In the genomic region with DNA sequence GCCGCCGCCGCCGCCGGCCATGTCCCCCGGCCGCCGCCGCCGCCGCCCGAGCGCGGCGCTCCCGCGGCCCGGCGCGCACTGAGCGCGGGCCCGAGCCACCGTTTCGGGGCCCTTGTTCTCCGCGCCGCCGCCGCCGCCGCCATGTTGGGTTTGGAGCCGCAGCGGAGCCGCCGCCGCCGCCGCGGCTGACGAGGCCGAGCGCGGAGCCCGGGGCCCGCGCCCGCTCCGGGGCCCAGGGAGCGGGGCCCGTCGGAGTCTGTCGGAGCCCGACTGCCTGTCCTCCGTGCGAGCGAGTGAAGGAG, we compare ENCODE assay signal across 8 mouse cellular contexts. TPM values are rescaled to one million over a fixed set of nuclear protein-coding genes. Genes with fewer than 3 reads are reported as not detected.
DNase-seq lines count a peak whose midpoint lies in the region; ATAC-seq and TF ChIP-seq lines count a peak whose summit lies in the region.

No protein-coding gene starts in this region.

- ATAC-seq in heart, postnatal 0 days (ENCODE audit: insufficient read depth, low read depth) = peak; percentile 47; the same call in 1 of the 2 replicates
- peak; percentile 14 for ATAC-seq in Patski
- ATAC-seq in hindbrain, embryonic 11.5 days (ENCODE audit: low FRiP score) = no peak
- no peak for ATAC-seq in midbrain, embryonic 11.5 days (ENCODE audit: low FRiP score)

- no peak for DNase-seq in heart, postnatal 0 days (ENCODE audit: low spot score)
- no peak for DNase-seq in heart, postnatal 25 days (ENCODE audit: low spot score)
- DNase-seq in Patski (ENCODE audit: low read depth, low spot score) = no peak
- no peak for DNase-seq in hindbrain, embryonic 11.5 days (ENCODE audit: low spot score)
- no peak for DNase-seq in midbrain, embryonic 11.5 days (ENCODE audit: low spot score, missing footprints)
- DNase-seq in ovary, postnatal 14 days (ENCODE audit: low spot score) = no peak
- DNase-seq in gastrocnemius, adult 8-10 months (ENCODE audit: low spot score in 2 of 2) = no peak
- DNase-seq in T-cell, adult 2 months (ENCODE audit: low spot score) = no peak

- H3K27ac ChIP-seq in heart, postnatal 0 days (ENCODE audit: low read depth) = peak overlapping the region; percentile 95
- H3K27ac ChIP-seq in hindbrain, embryonic 11.5 days (ENCODE audit: low read depth, low read length) = peak overlapping the region; percentile 93
- H3K27ac ChIP-seq in midbrain, embryonic 11.5 days (ENCODE audit: low read depth, low read length) = peak overlapping the region; percentile 84

- peak overlapping the region; percentile 99 for H3K4me3 ChIP-seq in heart, postnatal 0 days (ENCODE audit: low read depth, low read length)
- peak overlapping the region; percentile 100 for H3K4me3 ChIP-seq in hindbrain, embryonic 11.5 days (ENCODE audit: low read depth, low read length)
- peak overlapping the region; percentile 100 for H3K4me3 ChIP-seq in midbrain, embryonic 11.5 days (ENCODE audit: low read depth, low read length)

- peak overlapping the region; percentile 81 for H3K4me2 ChIP-seq in heart, postnatal 0 days (ENCODE audit: low read depth, low read length)
- H3K4me2 ChIP-seq in hindbrain, embryonic 11.5 days (replicated peaks; ENCODE audit: low read depth, low read length) = peak overlapping the region; percentile 84
- peak overlapping the region; percentile 93 for H3K4me2 ChIP-seq in midbrain, embryonic 11.5 days

- in situ Hi-C loops in Patski (cut with MboI; ENCODE audit: low pct_unique_long_range_greater_than_20kb) = no loop called here

- intact Hi-C loops in heart, postnatal 25 days (cut with DNase I) = loop anchor here (2.0 kb wide), 1 partner anchor 64 kb away; no protein-coding TSS in a partner anchor

- peak overlapping the region; percentile 100 for H3K9ac ChIP-seq in heart, postnatal 0 days (replicated peaks; ENCODE audit: low read depth, low read length)
- H3K9ac ChIP-seq in hindbrain, embryonic 11.5 days (ENCODE audit: low read depth, low read length) = peak overlapping the region; percentile 98
- peak overlapping the region; percentile 99 for H3K9ac ChIP-seq in midbrain, embryonic 11.5 days (ENCODE audit: low read length)

- WGBS in heart, postnatal 0 days = 1% methylated on average over 41 of the region's 57 CpGs
- under 1% methylated on average over 38 of the region's 57 CpGs for WGBS in hindbrain, embryonic 11.5 days
- WGBS in midbrain, embryonic 11.5 days = under 1% methylated on average over 35 of the region's 57 CpGs

- H3K27me3 ChIP-seq in heart, postnatal 0 days (ENCODE audit: control insufficient read depth, insufficient read depth, low read length) = no peaks in the 10 kb centered on the region
- H3K27me3 ChIP-seq in Patski = no peaks in the 10 kb centered on the region
- no peaks in the 10 kb centered on the region for H3K27me3 ChIP-seq in hindbrain, embryonic 11.5 days (ENCODE audit: control insufficient read depth, insufficient read depth, low read length)
- H3K27me3 ChIP-seq in midbrain, embryonic 11.5 days (ENCODE audit: control insufficient read depth, insufficient read depth, low read length) = no peaks in the 10 kb centered on the region

- H3K36me3 ChIP-seq in heart, postnatal 0 days (replicated peaks; ENCODE audit: control insufficient read depth, insufficient read depth, low read length) = no peaks in the 10 kb centered on the region
- no peaks in the 10 kb centered on the region for H3K36me3 ChIP-seq in hindbrain, embryonic 11.5 days (ENCODE audit: control insufficient read depth, insufficient read depth, low read length)
- H3K36me3 ChIP-seq in midbrain, embryonic 11.5 days (ENCODE audit: control insufficient read depth, insufficient read depth, low read length) = no peaks in the 10 kb centered on the region

- CTCF ChIA-PET in Patski (lab: Charles Lee) = no interaction called here

- H3K9me3 ChIP-seq in heart, postnatal 0 days (replicated peaks; ENCODE audit: control insufficient read depth, low read length) = no peaks in the 10 kb centered on the region
- H3K9me3 ChIP-seq in hindbrain, embryonic 11.5 days (ENCODE audit: control insufficient read depth, low read length) = no peaks in the 10 kb centered on the region
- no peaks in the 10 kb centered on the region for H3K9me3 ChIP-seq in midbrain, embryonic 11.5 days (ENCODE audit: control insufficient read depth, low read length)

- H3K4me1 ChIP-seq in heart, postnatal 0 days (ENCODE audit: control insufficient read depth, insufficient read depth) = peaks cover 36% of the 10 kb centered on the region
- peaks cover 9% of the 10 kb centered on the region for H3K4me1 ChIP-seq in hindbrain, embryonic 11.5 days (replicated peaks; ENCODE audit: control insufficient read depth, insufficient read depth, low read length)
- H3K4me1 ChIP-seq in midbrain, embryonic 11.5 days (ENCODE audit: control insufficient read depth, insufficient read depth, low read length) = peaks cover 23% of the 10 kb centered on the region

- POLR2A ChIA-PET in Patski (lab: Charles Lee) = no interaction called here

- no peak for TF ChIP-seq CTCF in heart, postnatal 0 days (IDR thresholded peaks at IDR 0.05; ENCODE audit: low read depth)
- TF ChIP-seq CTCF in Patski (IDR thresholded peaks at IDR 0.05) = no peak

- no peak for TF ChIP-seq EP300 in heart, postnatal 0 days (IDR thresholded peaks at IDR 0.05; ENCODE audit: low read depth)

RNA-seq across cellular contexts. Expression of gene Sppl3, which starts 0.2 kb away (rescaled TPM):
- 65.6 and 68.7 TPM in 2 replicates for total RNA-seq in heart, postnatal 0 days (2014; rRNA removed; ENCODE audit: low replicate concordance)
- polyA plus RNA-seq in heart, postnatal 0 days (2015; fragmentation: Nextera tagmentation; extraction: Ambion mirVana) = 6.8 and 7.2 TPM in 2 replicates
- total RNA-seq in heart, postnatal 25 days (2021) = 10 to 100 TPM; 34.8 to 35.5 TPM
- 71.9 TPM for polyA plus RNA-seq in Patski (2021)
- 21.0 and 22.4 TPM in 2 replicates for polyA plus RNA-seq in hindbrain, embryonic 11.5 days (2014; fragmentation: Nextera tagmentation; extraction: Ambion mirVana)
- polyA plus RNA-seq in midbrain, embryonic 11.5 days (2014; fragmentation: Nextera tagmentation; extraction: Ambion mirVana) = 21.7 and 23.6 TPM in 2 replicates
- total RNA-seq in gastrocnemius, adult 8-10 months (2022) = 10 to 100 TPM; 18.2 to 20.9 (median 20.0) TPM

RNA-seq across cellular contexts. Expression of gene Hnf1a, which starts 40.3 kb away (rescaled TPM):
- not detected in 2 replicates for total RNA-seq in heart, postnatal 0 days (2014; rRNA removed; ENCODE audit: low replicate concordance)
- polyA plus RNA-seq in heart, postnatal 0 days (2015; fragmentation: Nextera tagmentation; extraction: Ambion mirVana) = not detected in 2 replicates
- not detected for total RNA-seq in heart, postnatal 25 days (2021)
- 0.05 TPM for polyA plus RNA-seq in Patski (2021)
- 0.04 TPM in 1 of 2 replicates, not detected in the other for polyA plus RNA-seq in hindbrain, embryonic 11.5 days (2014; fragmentation: Nextera tagmentation; extraction: Ambion mirVana)
- polyA plus RNA-seq in midbrain, embryonic 11.5 days (2014; fragmentation: Nextera tagmentation; extraction: Ambion mirVana) = not detected in 2 replicates
- not detected for total RNA-seq in gastrocnemius, adult 8-10 months (2022)

Comparison
In these comparisons a context has a peak if more than half of its experiments do, and no peak if none do; other contexts are left out.
1. ATAC-seq: peak in heart, postnatal 0 days (single experiment) and Patski (single experiment); none in hindbrain, embryonic 11.5 days (single experiment) and midbrain, embryonic 11.5 days (single experiment).
2. Peak in every context shown above with its lines, with median percentiles within 50 percentile points of each other: H3K27ac ChIP-seq, H3K4me2 ChIP-seq, H3K4me3 ChIP-seq and H3K9ac ChIP-seq.